Mouse (Mus musculus) limb, embryonic 11.5 days (tissue): ENCODE results near the gene Ddx52. TPM values are rescaled to one million over a fixed set of nuclear protein-coding genes. Genes with fewer than 3 reads are reported as not detected.

Experiments used
- ATAC-seq: fragments of 200-750 bp; cut with Nextera tagmentation; 2 replicates; pipeline ENCODE4 v1.8.0; 2017; ENCODE audit warnings: low read depth; ENCODE audit not compliant: insufficient number of reproducible peaks, low FRiP score, low TSS enrichment
- DNase-seq: peaks from one replicate; pipeline ENCODE4 v3.0.0-alpha.2; 2015; ENCODE audit warnings: low spot score
- H3K27ac ChIP-seq: fragments of 300-500 bp; sonication (generic); replicated peaks from 2 replicates; pipeline ENCODE4 v1.5.1; 2014; ENCODE audit warnings: low read depth, mild to moderate bottlenecking, low read length
- H3K27me3 ChIP-seq: fragments of 300-500 bp; sonication (generic); 2 replicates; pipeline ENCODE4 v1.6.1; 2014; ENCODE audit warnings: mild to moderate bottlenecking, low read length, mixed read lengths; ENCODE audit not compliant: control insufficient read depth, insufficient read depth
- H3K36me3 ChIP-seq: fragments of 300-500 bp; sonication (generic); 2 replicates; pipeline ENCODE4 v1.6.1; 2014; ENCODE audit warnings: mild to moderate bottlenecking, low read length, moderate library complexity, mixed read lengths; ENCODE audit not compliant: control insufficient read depth, insufficient read depth
- H3K4me1 ChIP-seq: fragments of 300-500 bp; sonication (generic); 2 replicates; pipeline ENCODE4 v1.6.1; 2014; ENCODE audit warnings: low read length, mixed read lengths; ENCODE audit not compliant: control insufficient read depth, insufficient read depth
- H3K4me2 ChIP-seq: fragments of 300-500 bp; sonication (generic); 2 replicates; pipeline ENCODE4 v1.6.1; 2014; ENCODE audit warnings: low read depth, mild to moderate bottlenecking, moderate library complexity; ENCODE audit not compliant: severe bottlenecking
- H3K4me3 ChIP-seq: fragments of 300-500 bp; sonication (generic); 2 replicates; pipeline ENCODE4 v1.5.1; 2014; ENCODE audit warnings: low read depth, low read length
- H3K9ac ChIP-seq: fragments of 300-500 bp; sonication (generic); 2 replicates; pipeline ENCODE4 v1.6.1; 2014; ENCODE audit warnings: mild to moderate bottlenecking, low read length
- H3K9me3 ChIP-seq: fragments of 300-500 bp; sonication (generic); 2 replicates; pipeline ENCODE4 v1.6.1; 2016; ENCODE audit warnings: low read length; ENCODE audit not compliant: control insufficient read depth
- WGBS: fragments of 180-500 bp; shearing (Covaris S2); extraction: QIAGEN DNeasy Blood & Tissue Kit; methylation state at CpG from one replicate; pipeline ENCODE4 v1.1.7; 2014; 5-methylcytosine and 5-hydroxymethylcytosine counted together
- polyA plus RNA-seq: library from polyadenylated mRNA; unstranded; fragments of >200 nt; fragmentation: Nextera tagmentation; extraction: Ambion mirVana; gene quantifications from 2 replicates; pipeline ENCODE4 v1.2.1, GENCODE M21; 2014

Ddx52 gene
- polyA plus RNA-seq, 1 experiment from 2014 or later = 51.5 TPM

- H3K4me1 ChIP-seq = no peaks in the 10 kb centered on the region
- no peaks in the 10 kb centered on the region for H3K27me3 ChIP-seq
- H3K9ac ChIP-seq = no peak overlapping the region
- WGBS = 85% methylated on average over 3 of the region's 3 CpGs
- H3K36me3 ChIP-seq = peaks cover 2% of the 10 kb centered on the region; the same call in 1 of the 2 replicates
- no peak overlapping the region for H3K27ac ChIP-seq
- H3K4me2 ChIP-seq = no peak overlapping the region
- H3K9me3 ChIP-seq = no peaks in the 10 kb centered on the region
- ATAC-seq (no peak), DNase-seq (no peak)
- H3K4me3 ChIP-seq = no peak overlapping the region
Observed at GRCm38 (mm10) chr11:83998993-83999392, 57.1 kb downstream of the Ddx52 start.

- Histone ChIP-seq H3K4me1 (no peaks in the 10 kb centered on the region), H3K4me3 (no peak overlapping the region), H3K36me3 (peaks cover 2% of the 10 kb centered on the region; the same call in 1 of the 2 replicates), H3K9ac (no peak overlapping the region), H3K27me3 (no peaks in the 10 kb centered on the region), H3K9me3 (no peaks in the 10 kb centered on the region), H3K4me2 (no peak overlapping the region), H3K27ac (no peak overlapping the region)
- WGBS = 89% methylated on average over 4 of the region's 4 CpGs
- no peak for DNase-seq
- no peak for ATAC-seq
Observed at GRCm38 (mm10) chr11:83999411-83999915, 57.6 kb downstream of the Ddx52 start.

GRCm38 (mm10) chr11:84001257-84001656, 59.4 kb downstream of the Ddx52 start:
- no peaks in the 10 kb centered on the region for H3K4me1 ChIP-seq
- H3K9me3 ChIP-seq = no peaks in the 10 kb centered on the region
- ATAC-seq (no peak), DNase-seq (no peak)
- H3K4me3 ChIP-seq = no peak overlapping the region
- WGBS = 85% methylated on average over 3 of the region's 3 CpGs
- no peak overlapping the region for H3K27ac ChIP-seq
- no peak overlapping the region for H3K4me2 ChIP-seq
- H3K27me3 ChIP-seq = no peaks in the 10 kb centered on the region
- H3K36me3 ChIP-seq = 0 out of 2 replicates have a peak, but pooled peaks cover 2% of the 10 kb centered on the region
- no peak overlapping the region for H3K9ac ChIP-seq

GRCm38 (mm10) chr11:84003986-84004385, 62.1 kb downstream of the Ddx52 start:
- WGBS = 89% methylated on average over 6 of the region's 6 CpGs
- H3K36me3 ChIP-seq = peaks cover 2% of the 10 kb centered on the region; the same call in 1 of the 2 replicates
- H3K4me1 ChIP-seq = no peaks in the 10 kb centered on the region
- ATAC-seq (no peak), DNase-seq (no peak)
- H3K9ac ChIP-seq = no peak overlapping the region
- H3K9me3 ChIP-seq = no peaks in the 10 kb centered on the region
- no peak overlapping the region for H3K27ac ChIP-seq
- H3K4me2 ChIP-seq = no peak overlapping the region
- no peak overlapping the region for H3K4me3 ChIP-seq
- no peaks in the 10 kb centered on the region for H3K27me3 ChIP-seq

- ATAC-seq = no peak
- Histone ChIP-seq H3K9me3 (no peaks in the 10 kb centered on the region), H3K9ac (no peak overlapping the region), H3K4me2 (no peak overlapping the region), H3K4me1 (no peaks in the 10 kb centered on the region), H3K27ac (no peak overlapping the region), H3K27me3 (no peaks in the 10 kb centered on the region), H3K36me3 (peaks cover 7% of the 10 kb centered on the region; the same call in 1 of the 2 replicates), H3K4me3 (no peak overlapping the region)
- DNase-seq = no peak
- 86% methylated on average over 9 of the region's 9 CpGs for whole genome bisulfite sequencing
Observed at GRCm38 (mm10) chr11:84009001-84009400, 67.1 kb downstream of the Ddx52 start.

GRCm38 (mm10) chr11:84010411-84010810, 68.5 kb downstream of the Ddx52 start:
- no peak for ATAC-seq
- DNase-seq = no peak
- H3K4me3 ChIP-seq = no peak overlapping the region
- peaks cover 7% of the 10 kb centered on the region; the same call in 1 of the 2 replicates for H3K36me3 ChIP-seq
- no peak overlapping the region for H3K9ac ChIP-seq
- H3K27ac ChIP-seq = no peak overlapping the region
- no peaks in the 10 kb centered on the region for H3K4me1 ChIP-seq
- 81% methylated on average over 9 of the region's 9 CpGs for WGBS
- no peaks in the 10 kb centered on the region for H3K27me3 ChIP-seq
- H3K4me2 ChIP-seq = no peak overlapping the region
- H3K9me3 ChIP-seq = no peaks in the 10 kb centered on the region

- DNase-seq = no peak
- Histone ChIP-seq H3K27me3 (no peaks in the 10 kb centered on the region), H3K9me3 (no peaks in the 10 kb centered on the region), H3K9ac (no peak overlapping the region), H3K4me2 (no peak overlapping the region), H3K4me3 (no peak overlapping the region), H3K27ac (no peak overlapping the region), H3K4me1 (no peaks in the 10 kb centered on the region), H3K36me3 (peaks cover 7% of the 10 kb centered on the region; the same call in 1 of the 2 replicates)
- ATAC-seq = no peak
- WGBS = 35% methylated on average over 12 of the region's 12 CpGs
Observed at GRCm38 (mm10) chr11:84011050-84011449, 69.2 kb downstream of the Ddx52 start.

- DNase-seq (no peak), ATAC-seq (no peak)
- Histone ChIP-seq H3K36me3 (peaks cover 7% of the 10 kb centered on the region; the same call in 1 of the 2 replicates), H3K27ac (no peak overlapping the region), H3K4me1 (no peaks in the 10 kb centered on the region), H3K4me3 (no peak overlapping the region), H3K9me3 (no peaks in the 10 kb centered on the region), H3K4me2 (no peak overlapping the region), H3K27me3 (no peaks in the 10 kb centered on the region), H3K9ac (no peak overlapping the region)
- 51% methylated on average over 2 of the region's 2 CpGs for WGBS
Observed at GRCm38 (mm10) chr11:84011576-84011975, 69.7 kb downstream of the Ddx52 start.
